Mouse (Mus musculus): ENCODE results near the gene Agtr1a. TPM values are rescaled to one million over a fixed set of nuclear protein-coding genes. Genes with fewer than 3 reads are reported as not detected.

Agtr1a gene
- polyA plus RNA-seq, 1 experiment from 2014 or later: 1.4 TPM

DNA sequence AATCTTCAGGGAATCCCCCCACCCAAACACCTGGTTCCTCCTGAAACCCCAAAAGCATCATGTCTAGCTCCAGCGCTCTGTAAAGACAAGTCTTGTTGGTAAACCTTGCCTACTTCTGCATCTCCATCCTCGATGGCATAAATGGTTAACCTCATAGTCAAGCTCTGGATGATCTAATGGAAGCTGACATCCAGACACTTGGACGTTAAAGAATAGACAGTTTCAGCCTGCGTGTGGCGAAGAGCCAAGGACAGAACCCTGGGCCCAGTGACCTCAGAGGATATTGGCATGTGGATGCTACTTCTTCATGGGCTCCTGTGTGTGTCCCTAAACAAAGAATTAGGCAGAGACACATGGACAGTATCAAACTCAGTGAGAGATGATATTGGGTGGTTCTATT is 42.6 kb downstream of the Agtr1a start:
- Histone ChIP-seq H3K4me1 (replicated peaks; ENCODE audit: control insufficient read depth, insufficient read depth, low read length) (no peaks in the 10 kb centered on the region), H3K4me3 (ENCODE audit: low read depth, low read length) (no peak overlapping the region), H3K27ac (ENCODE audit: low read depth, low read length) (no peak overlapping the region), H3K9me3 (ENCODE audit: control insufficient read depth, low read length) (no peaks in the 10 kb centered on the region), H3K27me3 (ENCODE audit: control insufficient read depth, insufficient read depth, low read length) (no peaks in the 10 kb centered on the region), H3K4me2 (replicated peaks; ENCODE audit: low read depth, low read length) (no peak overlapping the region), H3K36me3 (ENCODE audit: control insufficient read depth, insufficient read depth, low read length) (no peaks in the 10 kb centered on the region), H3K9ac (ENCODE audit: low read depth, low read length) (no peak overlapping the region)
- ATAC-seq (ENCODE audit: low FRiP score) (no peak), DNase-seq (ENCODE audit: low spot score) (no peak)
- WGBS: 95% methylated on average over 5 of the region's 5 CpGs

DNA sequence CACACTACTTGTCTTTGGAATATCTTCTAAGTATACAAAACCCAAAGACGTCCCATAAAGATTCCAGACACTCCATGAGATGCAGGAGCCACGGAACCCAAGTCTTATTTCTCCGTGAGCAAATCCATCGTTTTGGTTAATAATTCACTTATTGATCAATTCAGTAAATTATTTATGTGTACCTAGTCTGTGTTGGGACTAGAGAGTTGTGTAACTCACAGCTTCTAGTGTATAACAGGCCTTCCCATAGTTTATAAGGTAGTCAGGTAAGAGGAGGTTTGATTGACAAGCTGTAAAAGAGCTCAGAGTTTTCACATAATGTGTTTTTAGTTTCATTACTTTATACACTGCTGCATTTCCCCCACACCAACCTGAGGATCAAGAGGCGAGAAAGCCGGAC is 48.9 kb downstream of the Agtr1a start:
- no peak for ATAC-seq (ENCODE audit: low FRiP score)
- H3K9me3 ChIP-seq (ENCODE audit: control insufficient read depth, low read length): no peaks in the 10 kb centered on the region

DNA sequence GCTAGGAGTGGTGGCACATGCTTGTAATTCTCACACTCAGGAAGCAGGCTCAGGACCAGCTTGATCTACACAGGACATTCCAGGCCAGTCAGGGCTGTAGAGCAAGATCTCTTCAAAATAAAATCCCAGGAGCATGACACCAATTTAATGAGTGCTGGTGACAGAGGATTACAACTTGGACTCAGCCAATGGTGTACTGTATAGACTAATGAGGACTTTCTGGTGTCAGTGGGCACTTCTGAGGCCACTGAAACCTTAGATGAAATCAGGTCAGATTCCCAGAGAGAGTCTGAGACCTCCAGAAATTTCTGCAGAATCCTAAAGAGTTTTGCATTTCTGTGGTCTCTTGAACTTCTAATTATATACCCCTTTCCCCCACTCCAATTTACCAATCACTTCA is 57.9 kb downstream of the Agtr1a start:
- H3K27ac ChIP-seq (ENCODE audit: low read depth, low read length): no peak overlapping the region
- H3K4me3 ChIP-seq (ENCODE audit: low read depth, low read length): no peak overlapping the region
- no peak overlapping the region for H3K9ac ChIP-seq (ENCODE audit: low read depth, low read length)
- DNase-seq (ENCODE audit: low spot score) (no peak), ATAC-seq (ENCODE audit: low FRiP score) (no peak)
- no peaks in the 10 kb centered on the region for H3K9me3 ChIP-seq (ENCODE audit: control insufficient read depth, low read length)
- no peak overlapping the region for H3K4me2 ChIP-seq (replicated peaks; ENCODE audit: low read depth, low read length)
- H3K27me3 ChIP-seq (ENCODE audit: control insufficient read depth, insufficient read depth, low read length): no peaks in the 10 kb centered on the region
- H3K36me3 ChIP-seq (ENCODE audit: control insufficient read depth, insufficient read depth, low read length): no peaks in the 10 kb centered on the region
- no peaks in the 10 kb centered on the region for H3K4me1 ChIP-seq (replicated peaks; ENCODE audit: control insufficient read depth, insufficient read depth, low read length)

More for the DNA sequence above, 48.9 kb downstream of the Agtr1a start:
- Histone ChIP-seq H3K36me3 (ENCODE audit: control insufficient read depth, insufficient read depth, low read length) (no peaks in the 10 kb centered on the region), H3K9ac (ENCODE audit: low read depth, low read length) (no peak overlapping the region), H3K4me2 (replicated peaks; ENCODE audit: low read depth, low read length) (no peak overlapping the region), H3K27me3 (ENCODE audit: control insufficient read depth, insufficient read depth, low read length) (no peaks in the 10 kb centered on the region), H3K4me3 (ENCODE audit: low read depth, low read length) (no peak overlapping the region), H3K27ac (ENCODE audit: low read depth, low read length) (no peak overlapping the region), H3K4me1 (replicated peaks; ENCODE audit: control insufficient read depth, insufficient read depth, low read length) (no peaks in the 10 kb centered on the region)
- 89% methylated on average over 6 of the region's 6 CpGs for WGBS
- DNase-seq (ENCODE audit: low spot score): no peak

DNA sequence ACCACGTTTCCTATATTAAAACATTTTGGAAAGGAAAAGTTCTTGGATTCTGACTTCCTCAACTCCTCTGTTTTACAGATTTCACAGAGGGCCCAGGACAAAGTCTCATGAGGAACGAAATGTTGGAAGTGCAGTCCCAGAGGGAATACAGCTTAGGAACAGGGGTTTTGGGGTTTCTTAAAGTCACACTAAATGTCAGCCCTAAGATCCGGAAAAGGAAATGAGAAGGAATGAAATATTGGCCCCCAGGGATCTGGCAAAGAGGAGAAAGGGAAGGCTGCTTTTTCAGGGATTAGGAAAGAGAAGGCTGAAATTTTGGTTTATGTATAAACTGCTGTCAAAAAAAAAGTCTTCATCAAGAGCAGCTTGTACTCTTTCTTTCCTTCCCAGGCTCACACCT is 60.2 kb downstream of the Agtr1a start:
- H3K9ac ChIP-seq (ENCODE audit: low read depth, low read length): no peak overlapping the region
- H3K36me3 ChIP-seq (ENCODE audit: control insufficient read depth, insufficient read depth, low read length): no peaks in the 10 kb centered on the region
- no peak overlapping the region for H3K27ac ChIP-seq (ENCODE audit: low read depth, low read length)
- H3K9me3 ChIP-seq (ENCODE audit: control insufficient read depth, low read length): no peaks in the 10 kb centered on the region
- H3K4me1 ChIP-seq (replicated peaks; ENCODE audit: control insufficient read depth, insufficient read depth, low read length): no peaks in the 10 kb centered on the region
- no peak overlapping the region for H3K4me3 ChIP-seq (ENCODE audit: low read depth, low read length)
- no peak overlapping the region for H3K4me2 ChIP-seq (replicated peaks; ENCODE audit: low read depth, low read length)
- no peaks in the 10 kb centered on the region for H3K27me3 ChIP-seq (ENCODE audit: control insufficient read depth, insufficient read depth, low read length)
- no peak for DNase-seq (ENCODE audit: low spot score)
- 75% methylated on average over 3 of the region's 3 CpGs for WGBS
- ATAC-seq (ENCODE audit: low FRiP score): no peak

DNA sequence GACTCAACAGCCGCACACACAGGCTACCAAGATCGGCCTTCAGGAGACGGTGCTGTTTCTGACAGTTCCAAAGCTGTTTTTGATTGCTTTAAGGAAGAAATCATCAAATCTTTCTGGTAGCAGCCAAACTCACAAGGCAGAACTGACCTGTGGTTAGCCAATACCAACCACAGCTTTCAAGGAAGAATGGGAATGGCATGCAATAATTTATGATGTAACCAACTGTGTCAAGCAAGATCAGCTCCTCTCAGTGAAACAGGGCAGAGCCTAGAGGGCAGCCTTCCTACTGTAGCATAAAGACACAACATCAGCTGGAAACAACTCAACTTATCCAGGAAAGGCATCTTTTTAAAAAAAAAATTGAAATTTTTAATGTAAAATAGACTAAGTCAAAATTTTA is 62.6 kb downstream of the Agtr1a start:
- H3K27me3 ChIP-seq (ENCODE audit: control insufficient read depth, insufficient read depth, low read length): no peaks in the 10 kb centered on the region
- DNase-seq (ENCODE audit: low spot score): no peak
- no peaks in the 10 kb centered on the region for H3K9me3 ChIP-seq (ENCODE audit: control insufficient read depth, low read length)
- H3K9ac ChIP-seq (ENCODE audit: low read depth, low read length): no peak overlapping the region
- H3K27ac ChIP-seq (ENCODE audit: low read depth, low read length): no peak overlapping the region
- ATAC-seq (ENCODE audit: low FRiP score): no peak
- no peaks in the 10 kb centered on the region for H3K4me1 ChIP-seq (replicated peaks; ENCODE audit: control insufficient read depth, insufficient read depth, low read length)
- H3K4me3 ChIP-seq (ENCODE audit: low read depth, low read length): no peak overlapping the region
- H3K36me3 ChIP-seq (ENCODE audit: control insufficient read depth, insufficient read depth, low read length): no peaks in the 10 kb centered on the region
- H3K4me2 ChIP-seq (replicated peaks; ENCODE audit: low read depth, low read length): no peak overlapping the region
- 94% methylated on average over 3 of the region's 3 CpGs for WGBS

DNA sequence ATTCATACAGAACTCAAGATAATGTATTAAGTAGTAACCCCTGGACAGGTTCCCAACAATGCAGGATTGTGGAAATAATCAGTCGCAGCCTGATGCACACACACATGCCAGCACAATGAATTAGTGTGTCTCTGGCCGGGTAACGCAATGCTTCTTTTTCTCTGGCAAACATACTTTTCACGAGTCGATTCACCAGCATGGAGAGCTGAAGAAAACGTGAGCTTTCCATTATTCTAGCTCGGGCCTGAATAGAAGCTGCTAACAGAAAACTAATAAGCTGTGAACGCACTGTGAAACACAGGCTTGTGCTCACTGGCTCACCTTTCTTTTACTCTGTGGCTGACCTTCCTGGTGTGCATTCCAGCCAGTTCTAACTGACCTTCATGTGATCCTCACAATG is 64.4 kb downstream of the Agtr1a start:
- no peak overlapping the region for H3K9ac ChIP-seq (ENCODE audit: low read depth, low read length)
- WGBS: 49% methylated on average over 8 of the region's 8 CpGs
- H3K4me3 ChIP-seq (ENCODE audit: low read depth, low read length): no peak overlapping the region
- ATAC-seq (ENCODE audit: low FRiP score) (no peak), DNase-seq (ENCODE audit: low spot score) (no peak)
- no peak overlapping the region for H3K4me2 ChIP-seq (replicated peaks; ENCODE audit: low read depth, low read length)
- no peaks in the 10 kb centered on the region for H3K4me1 ChIP-seq (replicated peaks; ENCODE audit: control insufficient read depth, insufficient read depth, low read length)
- H3K36me3 ChIP-seq (ENCODE audit: control insufficient read depth, insufficient read depth, low read length): no peaks in the 10 kb centered on the region
- no peak overlapping the region for H3K27ac ChIP-seq (ENCODE audit: low read depth, low read length)
- H3K9me3 ChIP-seq (ENCODE audit: control insufficient read depth, low read length): no peaks in the 10 kb centered on the region
- H3K27me3 ChIP-seq (ENCODE audit: control insufficient read depth, insufficient read depth, low read length): no peaks in the 10 kb centered on the region

DNA sequence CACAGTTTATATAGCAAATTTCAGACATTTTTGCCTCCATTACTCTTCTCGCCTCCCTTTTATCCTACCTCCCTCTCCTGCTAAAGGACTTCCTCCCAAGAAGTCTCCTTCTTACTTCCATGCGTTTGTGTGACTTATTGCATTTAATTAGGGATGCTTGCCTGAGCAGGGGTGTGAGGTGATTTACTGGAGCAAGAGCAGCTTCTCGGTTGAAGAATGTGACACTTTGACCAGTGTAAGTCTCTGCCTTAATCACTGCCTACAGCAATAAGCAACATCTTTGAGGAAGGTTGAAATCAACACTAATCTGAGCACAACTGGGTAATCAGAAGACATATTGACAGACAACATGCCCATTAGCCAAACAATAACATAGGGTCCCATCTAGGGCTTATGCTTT is 67.6 kb downstream of the Agtr1a start:
- ATAC-seq (ENCODE audit: low FRiP score) (no peak), DNase-seq (ENCODE audit: low spot score) (no peak)
- Histone ChIP-seq H3K4me3 (ENCODE audit: low read depth, low read length) (no peak overlapping the region), H3K9me3 (ENCODE audit: control insufficient read depth, low read length) (no peaks in the 10 kb centered on the region), H3K36me3 (ENCODE audit: control insufficient read depth, insufficient read depth, low read length) (no peaks in the 10 kb centered on the region), H3K4me1 (replicated peaks; ENCODE audit: control insufficient read depth, insufficient read depth, low read length) (no peaks in the 10 kb centered on the region), H3K4me2 (replicated peaks; ENCODE audit: low read depth, low read length) (no peak overlapping the region), H3K9ac (ENCODE audit: low read depth, low read length) (no peak overlapping the region), H3K27me3 (ENCODE audit: control insufficient read depth, insufficient read depth, low read length) (no peaks in the 10 kb centered on the region), H3K27ac (ENCODE audit: low read depth, low read length) (no peak overlapping the region)
- WGBS: 80% methylated on average over 3 of the region's 3 CpGs

DNA sequence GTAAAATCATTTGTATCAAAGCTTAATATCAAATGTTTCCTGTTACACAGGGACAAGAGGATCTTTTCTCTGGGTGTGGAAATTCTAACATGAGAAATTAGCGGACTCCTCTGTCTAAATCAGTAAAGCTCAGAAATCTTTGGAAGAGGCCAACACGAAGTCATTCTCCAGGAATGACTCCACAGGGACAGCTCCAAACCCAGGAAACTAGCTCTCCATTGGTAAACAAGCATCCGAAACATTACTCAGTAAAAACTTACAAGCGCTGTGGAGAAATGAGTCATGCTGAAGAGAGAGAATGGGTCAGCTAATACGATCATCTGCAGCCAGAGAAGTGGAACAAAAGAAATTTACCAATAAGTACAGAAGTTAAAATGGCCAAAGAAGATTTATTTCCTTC is 82.4 kb downstream of the Agtr1a start:
- no peak for ATAC-seq (ENCODE audit: low FRiP score)
- H3K9me3 ChIP-seq (ENCODE audit: control insufficient read depth, low read length): no peaks in the 10 kb centered on the region

DNA sequence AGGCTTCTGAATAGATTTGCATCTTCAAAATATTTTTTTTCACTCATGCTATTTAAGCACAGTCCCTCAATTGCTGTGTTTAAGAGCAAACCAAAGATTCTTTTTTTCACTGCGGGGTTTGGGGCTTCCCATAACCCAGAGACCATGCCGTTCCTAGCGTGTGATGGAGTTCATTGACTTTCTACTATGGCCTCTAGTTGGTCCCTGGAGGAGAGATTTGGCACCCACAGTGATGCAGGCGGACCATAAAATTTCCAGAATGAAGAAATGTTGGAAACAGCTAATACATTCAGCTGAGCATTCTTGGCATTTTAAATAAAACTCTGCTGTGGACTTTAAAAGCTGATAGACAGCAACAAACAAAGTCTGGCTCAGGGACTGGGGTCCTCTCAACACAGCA is 90.8 kb downstream of the Agtr1a start:
- DNase-seq (ENCODE audit: low spot score) (no peak), ATAC-seq (ENCODE audit: low FRiP score) (no peak)
- Histone ChIP-seq H3K4me1 (replicated peaks; ENCODE audit: control insufficient read depth, insufficient read depth, low read length) (no peaks in the 10 kb centered on the region), H3K27me3 (ENCODE audit: control insufficient read depth, insufficient read depth, low read length) (no peaks in the 10 kb centered on the region), H3K27ac (ENCODE audit: low read depth, low read length) (no peak overlapping the region), H3K36me3 (ENCODE audit: control insufficient read depth, insufficient read depth, low read length) (no peaks in the 10 kb centered on the region), H3K9ac (ENCODE audit: low read depth, low read length) (no peak overlapping the region), H3K4me2 (replicated peaks; ENCODE audit: low read depth, low read length) (no peak overlapping the region), H3K9me3 (ENCODE audit: control insufficient read depth, low read length) (no peaks in the 10 kb centered on the region), H3K4me3 (ENCODE audit: low read depth, low read length) (no peak overlapping the region)
- WGBS: 87% methylated on average over 4 of the region's 4 CpGs

More for the DNA sequence above, 82.4 kb downstream of the Agtr1a start:
- H3K4me1 ChIP-seq (replicated peaks; ENCODE audit: control insufficient read depth, insufficient read depth, low read length): no peaks in the 10 kb centered on the region
- no peak overlapping the region for H3K27ac ChIP-seq (ENCODE audit: low read depth, low read length)
- no peaks in the 10 kb centered on the region for H3K27me3 ChIP-seq (ENCODE audit: control insufficient read depth, insufficient read depth, low read length)
- H3K4me2 ChIP-seq (replicated peaks; ENCODE audit: low read depth, low read length): no peak overlapping the region
- no peaks in the 10 kb centered on the region for H3K36me3 ChIP-seq (ENCODE audit: control insufficient read depth, insufficient read depth, low read length)
- no peak overlapping the region for H3K9ac ChIP-seq (ENCODE audit: low read depth, low read length)
- 81% methylated on average over 5 of the region's 5 CpGs for WGBS
- H3K4me3 ChIP-seq (ENCODE audit: low read depth, low read length): no peak overlapping the region
- no peak for DNase-seq (ENCODE audit: low spot score)

All from hindbrain, embryonic 11.5 days (tissue).